Mouse (Mus musculus) liver, embryonic 14.5 days (tissue): Measurements from ENCODE around the gene Lgals9. TPM values are rescaled to one million over a fixed set of nuclear protein-coding genes. Genes with fewer than 3 reads are reported as not detected.
A peak's percentile ranks its signal among the peaks of the same experiment; 100 is the strongest.

Source experiments
- ATAC-seq: fragments of 200-750 bp; cut with Nextera tagmentation; 2 replicates; pipeline ENCODE4 v1.8.0; 2017; ENCODE audit warnings: moderate number of reproducible peaks, mild to moderate bottlenecking, moderate library complexity; ENCODE audit not compliant: insufficient read depth
- DNase-seq, 3 experiments: peaks; one replicate each; pipeline ENCODE4 v3.0.0-alpha.2; 2012 to 2013; ENCODE audit warnings: low read depth in 3 of 3, low spot score in 3 of 3
- H3K27ac ChIP-seq: fragments of 300-500 bp; sonication (generic); 2 replicates; pipeline ENCODE4 v1.5.1; 2014; ENCODE audit warnings: moderate library complexity, mild to moderate bottlenecking, control low read depth, inconsistent platforms
- H3K27me3 ChIP-seq: fragments of 300-500 bp; sonication (generic); 2 replicates; pipeline ENCODE4 v1.6.1; 2014; ENCODE audit warnings: mild to moderate bottlenecking, low read length, moderate library complexity; ENCODE audit not compliant: control insufficient read depth, insufficient read depth
- H3K36me3 ChIP-seq: fragments of 300-500 bp; sonication (generic); replicated peaks from 2 replicates; pipeline ENCODE4 v1.6.1; 2014; ENCODE audit warnings: low read depth; ENCODE audit not compliant: control insufficient read depth, insufficient read depth
- H3K4me1 ChIP-seq, 2 experiments: fragments of 200-500 bp in 1 of 2; fragments of 300-500 bp in 1 of 2; sonication (generic) in 1 of 2; replicated peaks; 2 replicates each; pipeline ENCODE4 v1.6.1; 2012 to 2014; ENCODE audit warnings: antibody characterized with exemption in 1 of 2, inconsistent platforms in 1 of 2, low read length in 1 of 2; ENCODE audit not compliant: control insufficient read depth in 2 of 2, insufficient read depth in 2 of 2
- H3K4me2 ChIP-seq: fragments of 300-500 bp; sonication (generic); 2 replicates; pipeline ENCODE4 v1.6.1; 2014; ENCODE audit warnings: low read depth, mild to moderate bottlenecking, control low read depth, moderate library complexity
- H3K4me3 ChIP-seq, 2 experiments: fragments of 200-500 bp in 1 of 2; fragments of 300-500 bp in 1 of 2; sonication (generic) in 1 of 2; 2 replicates each; pipeline ENCODE4 v1.5.1; 2012 to 2014; ENCODE audit warnings: low read depth in 2 of 2, low read length in 2 of 2, mild to moderate bottlenecking in 2 of 2, control low read depth in 1 of 2, inconsistent platforms in 1 of 2, moderate library complexity in 1 of 2; ENCODE audit not compliant: insufficient read depth in 1 of 2
- H3K9ac ChIP-seq: fragments of 300-500 bp; sonication (generic); replicated peaks from 2 replicates; pipeline ENCODE4 v1.6.1; 2014; ENCODE audit warnings: mild to moderate bottlenecking, control low read depth, moderate library complexity
- H3K9me3 ChIP-seq: fragments of 300-500 bp; sonication (generic); 2 replicates; pipeline ENCODE4 v1.6.1; 2016; ENCODE audit warnings: low read length, mixed read lengths; ENCODE audit not compliant: control insufficient read depth
- CTCF ChIP-seq: IDR thresholded peaks from 2 replicates; pipeline ENCODE4 v1.5.1; 2016; ENCODE audit warnings: antibody characterized with exemption, low read depth, control low read depth
- EP300 ChIP-seq: IDR thresholded peaks from 2 replicates; pipeline ENCODE4 v1.6.1; 2016; ENCODE audit warnings: antibody characterized with exemption, low read depth
- WGBS: fragments of 180-500 bp; shearing (Covaris S2); extraction: QIAGEN DNeasy Blood & Tissue Kit; methylation state at CpG from one replicate; pipeline ENCODE4 v1.1.7; 2014; ENCODE audit not compliant: insufficient replicate concordance; 5-methylcytosine and 5-hydroxymethylcytosine counted together
- polyA plus RNA-seq, 2 experiments: library from polyadenylated mRNA; depleted of rRNA in 1 of 2; stranded (reverse) in 1 of 2; unstranded in 1 of 2; fragments of >200 nt; fragmentation: Nextera tagmentation in 1 of 2; extraction: Ambion mirVana in 1 of 2; gene quantifications; 2 replicates each; pipeline versions ENCODE4 v1.2.1 to v1.2.3; 2012 to 2014

Gene Lgals9
- polyA plus RNA-seq, 2 experiments, result 58.5 to 93.6 TPM

DNA sequence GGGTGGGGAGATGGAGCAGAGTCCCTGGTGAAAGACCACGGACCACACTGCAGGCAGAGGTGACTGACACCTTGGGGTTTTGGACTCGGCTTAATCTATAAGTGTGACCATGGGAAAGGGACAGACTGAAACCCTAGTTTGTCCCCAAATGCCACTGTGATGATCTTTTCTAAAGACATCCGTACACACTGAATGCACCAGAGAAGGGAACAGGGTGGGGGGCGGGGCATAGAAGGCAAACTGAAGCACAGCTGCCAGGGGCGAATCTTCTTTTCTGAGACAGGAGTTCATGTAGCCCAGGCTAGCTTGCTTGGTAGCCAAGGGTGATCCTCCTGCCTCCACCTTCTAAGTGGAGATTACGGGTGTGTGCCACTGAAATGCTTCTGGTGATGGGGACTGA, 39.0 kb upstream of the Lgals9 start:
- no peak for DNase-seq
- Histone ChIP-seq H3K9ac (no peak overlapping the region), H3K9me3 (no peaks in the 10 kb centered on the region), H3K4me1 (peaks cover 0 to 8% of the 10 kb centered on the region in 2 experiments; a peak in 2 of 4 replicates), H3K27me3 (no peaks in the 10 kb centered on the region), H3K36me3 (no peaks in the 10 kb centered on the region; the same call in 1 of the 2 replicates), H3K27ac (no peak overlapping the region), H3K4me3 (0 out of 4 replicates have a peak overlapping the region, but pooled peaks of 1 of the 2 experiments have one; percentile 8), H3K4me2 (peak overlapping the region; percentile 16; the same call in 1 of the 2 replicates)
- WGBS, result 25% methylated on average over 6 of the region's 6 CpGs
- ATAC-seq, result no peak
- TF ChIP-seq EP300 (no peak), CTCF (no peak)

DNA sequence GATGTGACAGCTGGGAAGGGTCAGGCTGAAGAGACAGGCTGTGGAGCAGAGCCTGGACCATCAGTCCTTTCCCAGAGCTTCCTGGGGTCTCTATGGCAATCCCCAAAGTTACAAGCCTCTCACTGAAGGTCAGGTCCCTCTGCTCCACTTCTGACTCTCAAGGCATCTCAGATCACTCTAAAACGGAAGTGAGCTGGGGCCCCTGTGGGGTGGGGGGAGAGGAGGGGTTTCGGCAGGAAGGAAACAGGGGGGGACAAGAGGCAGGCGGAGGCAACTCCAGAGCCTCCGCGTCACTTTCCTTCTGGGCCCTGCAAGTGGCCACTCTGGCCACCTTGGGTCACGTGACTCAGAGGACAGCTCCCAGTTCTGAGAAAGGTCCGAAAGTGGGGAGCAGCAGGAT, 38.6 kb upstream of the Lgals9 start:
- H3K36me3 ChIP-seq, result no peaks in the 10 kb centered on the region; the same call in 1 of the 2 replicates
- peak overlapping the region; percentile 16; the same call in 1 of the 2 replicates for H3K4me2 ChIP-seq
- DNase-seq, result no peak
- H3K27me3 ChIP-seq, result no peaks in the 10 kb centered on the region
- ATAC-seq, result peak; percentile 38; the same call in 1 of the 2 replicates
- 3% methylated on average over 7 of the region's 7 CpGs for WGBS
- H3K4me3 ChIP-seq, result 0 out of 4 replicates have a peak overlapping the region, but pooled peaks of 1 of the 2 experiments have one; percentile 8
- H3K4me1 ChIP-seq, result peaks cover 0 to 8% of the 10 kb centered on the region in 2 experiments; a peak in 2 of 4 replicates
- no peak for TF ChIP-seq EP300
- no peak overlapping the region for H3K9ac ChIP-seq
- H3K9me3 ChIP-seq, result no peaks in the 10 kb centered on the region
- H3K27ac ChIP-seq, result no peak overlapping the region

DNA sequence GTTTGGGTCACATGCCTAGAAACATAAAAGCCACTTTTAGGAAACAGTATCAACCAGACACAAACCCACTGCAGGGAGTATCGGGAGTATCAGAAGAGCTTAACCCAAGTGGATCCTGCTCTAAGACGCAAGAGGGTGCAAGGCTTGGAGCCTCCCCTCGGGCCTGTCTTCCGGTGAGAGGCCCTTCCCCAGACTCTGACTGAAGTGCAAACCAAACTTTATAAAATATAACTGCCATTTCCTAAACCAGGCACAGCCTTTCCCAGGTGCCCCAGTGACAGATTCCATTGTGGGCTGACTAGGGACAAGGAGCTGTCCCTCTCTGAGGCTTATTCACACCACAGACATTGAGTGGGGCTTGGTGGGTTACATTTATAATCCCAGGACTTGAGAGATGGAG, 38.1 kb upstream of the Lgals9 start:
- 29% methylated on average over 4 of the region's 4 CpGs for WGBS
- ATAC-seq (no peak), DNase-seq (no peak)
- H3K4me1 ChIP-seq, result peaks cover 0 to 8% of the 10 kb centered on the region in 2 experiments; a peak in 2 of 4 replicates
- H3K9me3 ChIP-seq, result no peaks in the 10 kb centered on the region
- no peaks in the 10 kb centered on the region; the same call in 1 of the 2 replicates for H3K36me3 ChIP-seq
- no peak overlapping the region for H3K27ac ChIP-seq
- no peak overlapping the region for H3K9ac ChIP-seq
- no peak overlapping the region for H3K4me3 ChIP-seq
- TF ChIP-seq CTCF, result no peak
- no peak for TF ChIP-seq EP300
- H3K27me3 ChIP-seq, result no peaks in the 10 kb centered on the region
- no peak overlapping the region; the same call in 1 of the 2 replicates for H3K4me2 ChIP-seq

DNA sequence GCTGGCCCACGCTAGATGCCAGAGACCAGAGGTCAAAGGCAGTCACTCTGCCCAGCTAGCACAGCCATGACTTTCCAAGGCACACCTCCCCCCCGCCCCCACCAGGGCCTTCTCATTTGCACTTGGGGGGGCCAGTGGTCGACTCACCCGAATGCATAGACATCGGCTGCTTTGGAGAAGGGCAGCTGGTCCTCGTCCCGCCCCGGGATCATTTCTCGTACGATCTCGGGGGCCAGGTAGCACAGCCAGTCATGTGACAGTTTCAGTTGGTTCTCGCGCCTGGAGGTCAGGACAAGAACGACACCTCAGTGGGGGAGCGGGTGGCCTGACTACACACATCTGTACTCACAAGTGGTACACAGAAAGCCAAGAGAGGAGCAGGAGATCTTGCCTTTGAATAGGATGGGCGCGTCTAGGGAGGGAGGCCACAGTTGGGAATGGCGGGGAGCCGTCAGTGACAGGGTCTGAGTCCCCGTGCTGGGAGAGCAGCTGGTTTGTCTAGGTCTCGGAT, 35.8 kb upstream of the Lgals9 start:
- no peak for ATAC-seq
- Histone ChIP-seq H3K36me3 (no peaks in the 10 kb centered on the region; the same call in 1 of the 2 replicates), H3K4me2 (no peak overlapping the region), H3K9ac (no peak overlapping the region), H3K4me3 (no peak overlapping the region), H3K4me1 (peaks cover 0 to 8% of the 10 kb centered on the region in 2 experiments; a peak in 2 of 4 replicates), H3K27ac (no peak overlapping the region), H3K27me3 (no peaks in the 10 kb centered on the region), H3K9me3 (no peaks in the 10 kb centered on the region)
- no peak for DNase-seq
- WGBS, result 76% methylated on average over 21 of the region's 21 CpGs
- no peak for TF ChIP-seq EP300

DNA sequence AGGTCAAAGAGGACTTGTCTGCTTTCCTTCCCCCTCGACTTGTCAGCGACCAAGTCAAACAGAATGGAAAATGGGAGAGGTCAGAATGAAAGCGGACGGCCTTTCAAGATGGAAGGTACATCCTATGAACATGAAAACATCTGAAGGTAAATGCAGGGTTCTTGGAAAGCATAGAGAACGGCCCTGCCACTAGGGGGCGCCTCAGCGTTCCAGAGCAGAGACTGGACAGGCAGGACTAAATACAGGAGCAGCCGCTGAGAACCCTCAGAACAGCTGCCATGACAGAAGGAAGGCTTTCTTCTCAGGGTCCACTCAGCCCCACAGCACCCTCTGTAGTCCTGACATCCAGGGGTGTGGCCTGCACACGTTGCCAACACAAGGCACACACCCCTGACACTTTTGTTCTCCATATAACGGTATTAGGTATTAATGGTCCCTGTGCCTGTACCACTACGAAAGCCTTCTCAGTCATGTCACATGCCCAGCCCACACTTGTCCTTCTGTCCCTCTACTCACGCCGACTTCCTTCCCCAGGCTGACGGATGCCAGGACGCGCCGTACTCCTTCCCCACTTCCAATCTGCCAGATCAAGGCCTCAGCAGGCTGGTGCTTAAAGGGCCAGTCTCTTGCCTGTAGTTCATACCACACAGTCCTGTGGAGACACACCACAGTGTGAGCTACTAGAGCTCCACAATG, 35.2 kb upstream of the Lgals9 start:
- DNase-seq, result peak in 1 of 3 experiments; percentile 26
- H3K4me3 ChIP-seq, result no peak overlapping the region
- peaks cover 0 to 8% of the 10 kb centered on the region in 2 experiments; a peak in 2 of 4 replicates for H3K4me1 ChIP-seq
- no peak overlapping the region for H3K27ac ChIP-seq
- no peaks in the 10 kb centered on the region; the same call in 1 of the 2 replicates for H3K36me3 ChIP-seq
- 67% methylated on average over 17 of the region's 17 CpGs for WGBS
- H3K4me2 ChIP-seq, result no peak overlapping the region
- no peaks in the 10 kb centered on the region for H3K27me3 ChIP-seq
- TF ChIP-seq CTCF, result peak; percentile 87
- TF ChIP-seq EP300, result no peak
- H3K9ac ChIP-seq, result no peak overlapping the region
- no peak for ATAC-seq
- no peaks in the 10 kb centered on the region for H3K9me3 ChIP-seq
